23 mouse cellular contexts compared by ENCODE assay signal in genomic region chr6:54148844-54149526, GRCm38 (mm10).
DNase-seq lines count a peak whose midpoint lies in the region; ATAC-seq and TF ChIP-seq lines count a peak whose summit lies in the region.
"Had no signal": no experiment of that assay in that cellular context is flagged by ENCODE, and none has a peak within 500 bp of the region (broad histone marks: within the 10 kb centered on the region; RNA-seq: fewer than 3 reads in every experiment).

No protein-coding gene starts in this region.

- H3K4me3 ChIP-seq in kidney, embryonic 14.5 days (ENCODE audit: low read length), result no peak overlapping the region
- H3K4me3 ChIP-seq in C2C12 (ENCODE audit: insufficient read depth, poor library complexity, severe bottlenecking) (no peak overlapping the region), myocyte (no peak overlapping the region)
- H3K4me3 ChIP-seq in intestine, embryonic 14.5 days (ENCODE audit: low read depth, low read length), result no peak overlapping the region
- H3K4me3 ChIP-seq: embryonic facial prominence, embryonic 15.5 days; forebrain, embryonic 10.5 days; heart, embryonic 10.5 days; hindbrain, embryonic 12.5 days; limb, embryonic 13.5 days; liver, embryonic 13.5 days; midbrain, embryonic 10.5 days; neural tube, embryonic 12.5 days had no signal

- no peak overlapping the region for H3K4me2 ChIP-seq in kidney, embryonic 14.5 days (replicated peaks; ENCODE audit: low read depth, low read length)
- no peak overlapping the region for H3K4me2 ChIP-seq in intestine, embryonic 14.5 days (ENCODE audit: low read length)
- no peak overlapping the region for H3K4me2 ChIP-seq in myocyte (ENCODE audit: low read depth)
- H3K4me2 ChIP-seq: embryonic facial prominence, embryonic 15.5 days; hindbrain, embryonic 12.5 days; limb, embryonic 13.5 days; liver, embryonic 13.5 days; lung, embryonic 14.5 days; neural tube, embryonic 12.5 days had no signal

- H3K79me2 ChIP-seq in C2C12 (ENCODE audit: control insufficient read depth, insufficient read depth) (no peaks in the 10 kb centered on the region), myocyte (ENCODE audit: control insufficient read depth, insufficient read depth) (no peaks in the 10 kb centered on the region)

- peak; percentile 87 for ATAC-seq in kidney, embryonic 14.5 days (ENCODE audit: low FRiP score, low TSS enrichment)
- no peak for ATAC-seq in intestine, embryonic 14.5 days (replicated peaks; ENCODE audit: low FRiP score, low TSS enrichment, low read depth)
- no peak for ATAC-seq in frontal cortex, adult (ENCODE audit: low TSS enrichment)

- peaks cover 41% of the 10 kb centered on the region for H3K4me1 ChIP-seq in kidney, embryonic 14.5 days (ENCODE audit: control insufficient read depth, insufficient read depth, low read length)
- H3K4me1 ChIP-seq in intestine, embryonic 14.5 days (replicated peaks; ENCODE audit: control insufficient read depth, insufficient read depth, low read length), result peaks cover 27% of the 10 kb centered on the region
- H3K4me1 ChIP-seq: hindbrain, embryonic 12.5 days; liver, embryonic 13.5 days had no signal

- H3K27ac ChIP-seq in kidney, embryonic 14.5 days (ENCODE audit: low read depth, low read length), result peak overlapping the region; percentile 63; the same call in 1 of the 2 replicates
- H3K27ac ChIP-seq in intestine, embryonic 14.5 days (ENCODE audit: low read depth), result peak overlapping the region; percentile 82
- H3K27ac ChIP-seq: embryonic facial prominence, embryonic 15.5 days; forebrain, embryonic 10.5 days; hindbrain, embryonic 12.5 days; limb, embryonic 13.5 days; liver, embryonic 13.5 days; midbrain, embryonic 10.5 days; neural tube, embryonic 12.5 days had no signal

- H3K27me3 ChIP-seq in kidney, embryonic 14.5 days (ENCODE audit: control insufficient read depth, insufficient read depth, low read length), result no peaks in the 10 kb centered on the region
- H3K27me3 ChIP-seq in C2C12 (ENCODE audit: control insufficient read depth, insufficient read depth, insufficient read length) (no peaks in the 10 kb centered on the region), myocyte (ENCODE audit: control insufficient read depth, insufficient read depth, insufficient read length) (no peaks in the 10 kb centered on the region)
- no peaks in the 10 kb centered on the region for H3K27me3 ChIP-seq in intestine, embryonic 14.5 days (replicated peaks; ENCODE audit: control insufficient read depth, insufficient read depth, low read length)
- H3K27me3 ChIP-seq: embryonic facial prominence, embryonic 15.5 days; hindbrain, embryonic 12.5 days; limb, embryonic 13.5 days; liver, embryonic 13.5 days; neural tube, embryonic 12.5 days had no signal

- H3K9ac ChIP-seq in kidney, embryonic 14.5 days (ENCODE audit: low read depth, low read length), result no peak overlapping the region
- no peak overlapping the region for H3K9ac ChIP-seq in intestine, embryonic 14.5 days (ENCODE audit: low read length)
- H3K9ac ChIP-seq: embryonic facial prominence, embryonic 15.5 days; hindbrain, embryonic 12.5 days; limb, embryonic 13.5 days; liver, embryonic 13.5 days; lung, embryonic 14.5 days; neural tube, embryonic 12.5 days had no signal

- no peaks in the 10 kb centered on the region for H3K79me3 ChIP-seq in C2C12 (ENCODE audit: low read depth)

- no peak for DNase-seq in kidney, adult 18-20 months
- no peak for DNase-seq in intestine, embryonic 14.5 days (ENCODE audit: low spot score)
- no peak for DNase-seq in spleen, postnatal 36 days (ENCODE audit: low spot score in 2 of 2)
- DNase-seq in adrenal gland, postnatal 36 days, result no peak
- DNase-seq: adrenal gland, adult 8-10 months; cerebellum, postnatal 10 days; gastrocnemius, postnatal 36 days; heart, postnatal 10 days; kidney, postnatal 36 days; liver, embryonic 13.5 days; lung, embryonic 14.5 days; lung, postnatal 36 days had no signal

- no peak overlapping the region for H3ac ChIP-seq in C2C12 (ENCODE audit: control insufficient read depth, insufficient read length, low read depth)
- H3ac ChIP-seq in myocyte (ENCODE audit: control insufficient read depth, insufficient read length), result no peak overlapping the region

- TF ChIP-seq POLR2A in myocyte (IDR thresholded peaks at IDR 0.05; ENCODE audit: insufficient read length, low read depth), result no peak

- no peaks in the 10 kb centered on the region for H3K9me3 ChIP-seq in kidney, embryonic 14.5 days (ENCODE audit: control insufficient read depth, low read length)
- no peaks in the 10 kb centered on the region for H3K9me3 ChIP-seq in intestine, embryonic 14.5 days (ENCODE audit: control insufficient read depth, low read length)
- H3K9me3 ChIP-seq: embryonic facial prominence, embryonic 15.5 days; heart, embryonic 10.5 days; hindbrain, embryonic 12.5 days; limb, embryonic 13.5 days; liver, embryonic 13.5 days; neural tube, embryonic 12.5 days had no signal

- no peak for TF ChIP-seq CTCF in C2C12 (IDR thresholded peaks at IDR 0.05; ENCODE audit: control insufficient read depth, insufficient read depth, insufficient read length)

- no peaks in the 10 kb centered on the region for H3K36me3 ChIP-seq in kidney, embryonic 14.5 days (ENCODE audit: control insufficient read depth, insufficient read depth, low read length)
- H3K36me3 ChIP-seq in C2C12 (ENCODE audit: control insufficient read depth, insufficient read depth) (no peaks in the 10 kb centered on the region), myocyte (ENCODE audit: control insufficient read depth, insufficient read depth) (no peaks in the 10 kb centered on the region)
- no peaks in the 10 kb centered on the region for H3K36me3 ChIP-seq in intestine, embryonic 14.5 days (ENCODE audit: control insufficient read depth, insufficient read depth, low read length)
- H3K36me3 ChIP-seq: embryonic facial prominence, embryonic 15.5 days; forebrain, embryonic 10.5 days; heart, embryonic 10.5 days; hindbrain, embryonic 12.5 days; limb, embryonic 13.5 days; liver, embryonic 13.5 days; midbrain, embryonic 10.5 days; neural tube, embryonic 12.5 days had no signal

- 26% methylated on average over 6 of the region's 6 CpGs for WGBS in kidney, embryonic 14.5 days
- WGBS in intestine, embryonic 14.5 days, result 42% methylated on average over 6 of the region's 6 CpGs

TF ChIP-seq in C2C12, 6 proteins besides CTCF, POLR2A, EP300 and RAD21:
- TF ChIP-seq MAX (IDR thresholded peaks at IDR 0.05) (no peak), MYOD1 (IDR thresholded peaks at IDR 0.05; ENCODE audit: control insufficient read depth, insufficient read length, low read depth) (peak; percentile 81), CEBPB (IDR thresholded peaks at IDR 0.05; ENCODE audit: low read depth) (peak; percentile 6), USF1 (IDR thresholded peaks at IDR 0.05; ENCODE audit: low read depth) (no peak), MYOG (IDR thresholded peaks at IDR 0.05; ENCODE audit: control insufficient read depth, extremely low read depth, insufficient read length) (no peak), FOSL1 (IDR thresholded peaks at IDR 0.05; ENCODE audit: insufficient read depth, low read length, poor library complexity, severe bottlenecking) (no peak)
TF ChIP-seq in C2C12: peak in this region for 2.

TF ChIP-seq in myocyte, 11 proteins besides CTCF, POLR2A, EP300 and RAD21:
- TF ChIP-seq USF1 (IDR thresholded peaks at IDR 0.05; ENCODE audit: low read depth), result no peak
- 0 out of 2 replicates have a peak, but pooled peaks have one; percentile 4 for TF ChIP-seq CEBPB (IDR thresholded peaks at IDR 0.05; ENCODE audit: insufficient read depth, poor library complexity, severe bottlenecking)
TF ChIP-seq in myocyte: peak in this region for 1.
